Mouse (Mus musculus): ENCODE measurements around the gene Rps19bp1.

The Rps19bp1 gene

GRCm38 (mm10) chr15:80258240-80259170, 5.6 kb downstream of the Rps19bp1 start:
- in situ Hi-C loops (cut with MboI; ENCODE audit: unreplicated experiment in 2 of 2), result loop anchor here (25.0 kb wide), 2 partner anchors 679 to 1104 kb away; partner anchors contain the start of genes Adsl (in 1 of the 2) and Slc25a17 (in 1 of the 2)

GRCm38 (mm10) chr15:80257602-80258239, 6.4 kb downstream of the Rps19bp1 start:
- in situ Hi-C loops (cut with MboI; ENCODE audit: unreplicated experiment in 2 of 2), result loop anchor here (25.0 kb wide), 2 partner anchors 680 to 1105 kb away; partner anchors contain the start of genes Adsl (in 1 of the 2) and Slc25a17 (in 1 of the 2)

DNA sequence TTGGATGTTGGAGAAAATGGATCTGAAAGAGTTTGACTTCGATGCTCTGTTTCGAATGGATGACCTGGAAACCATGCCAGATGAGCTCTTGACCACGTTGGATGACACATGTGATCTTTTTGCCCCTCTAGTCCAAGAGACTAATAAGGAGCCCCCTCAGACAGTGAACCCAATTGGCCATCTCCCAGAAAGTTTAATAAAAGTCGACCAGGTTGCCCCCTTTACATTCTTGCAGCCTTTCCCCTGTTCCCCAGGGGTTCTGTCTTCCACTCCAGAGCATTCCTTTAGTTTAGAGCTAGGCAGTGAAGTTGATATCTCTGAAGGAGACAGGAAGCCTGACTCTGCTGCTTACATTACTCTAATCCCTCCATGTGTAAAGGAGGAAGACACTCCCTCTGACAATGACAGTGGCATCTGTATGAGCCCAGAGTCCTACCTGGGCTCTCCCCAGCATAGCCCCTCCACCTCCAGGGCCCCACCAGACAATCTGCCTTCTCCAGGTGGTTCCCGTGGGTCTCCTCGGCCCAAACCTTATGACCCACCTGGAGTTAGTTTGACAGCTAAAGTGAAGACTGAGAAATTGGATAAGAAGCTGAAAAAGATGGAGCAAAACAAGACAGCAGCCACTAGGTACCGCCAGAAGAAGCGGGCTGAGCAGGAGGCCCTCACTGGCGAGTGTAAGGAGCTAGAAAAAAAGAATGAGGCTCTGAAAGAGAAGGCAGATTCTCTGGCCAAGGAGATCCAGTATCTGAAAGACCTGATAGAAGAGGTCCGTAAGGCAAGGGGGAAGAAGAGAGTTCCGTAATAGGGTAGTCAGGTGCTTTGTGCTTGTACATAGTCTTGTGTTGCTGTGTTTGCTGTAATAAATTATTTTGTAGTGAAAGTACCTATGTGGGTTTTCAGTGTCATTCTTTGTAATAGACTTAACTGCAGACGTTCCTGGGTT, 7.2 kb downstream of the Rps19bp1 start:
- in situ Hi-C loops (cut with MboI; ENCODE audit: unreplicated experiment in 2 of 2), result loop anchor here (25.0 kb wide), 2 partner anchors 680 to 1105 kb away; partner anchors contain the start of genes Adsl (in 1 of the 2) and Slc25a17 (in 1 of the 2)

- in situ Hi-C loops (cut with MboI; ENCODE audit: unreplicated experiment in 2 of 2), result loop anchor here (25.0 kb wide), 2 partner anchors 681 to 1106 kb away; partner anchors contain the start of genes Adsl (in 1 of the 2) and Slc25a17 (in 1 of the 2)
Measured at GRCm38 (mm10) chr15:80256242-80256641, 7.9 kb downstream of the Rps19bp1 start.

- in situ Hi-C loops (cut with MboI; ENCODE audit: unreplicated experiment in 2 of 2), result loop anchor here (25.0 kb wide), 2 partner anchors 682 to 1107 kb away; partner anchors contain the start of genes Adsl (in 1 of the 2) and Slc25a17 (in 1 of the 2)
Measured at GRCm38 (mm10) chr15:80255646-80256121, 8.4 kb downstream of the Rps19bp1 start.

DNA sequence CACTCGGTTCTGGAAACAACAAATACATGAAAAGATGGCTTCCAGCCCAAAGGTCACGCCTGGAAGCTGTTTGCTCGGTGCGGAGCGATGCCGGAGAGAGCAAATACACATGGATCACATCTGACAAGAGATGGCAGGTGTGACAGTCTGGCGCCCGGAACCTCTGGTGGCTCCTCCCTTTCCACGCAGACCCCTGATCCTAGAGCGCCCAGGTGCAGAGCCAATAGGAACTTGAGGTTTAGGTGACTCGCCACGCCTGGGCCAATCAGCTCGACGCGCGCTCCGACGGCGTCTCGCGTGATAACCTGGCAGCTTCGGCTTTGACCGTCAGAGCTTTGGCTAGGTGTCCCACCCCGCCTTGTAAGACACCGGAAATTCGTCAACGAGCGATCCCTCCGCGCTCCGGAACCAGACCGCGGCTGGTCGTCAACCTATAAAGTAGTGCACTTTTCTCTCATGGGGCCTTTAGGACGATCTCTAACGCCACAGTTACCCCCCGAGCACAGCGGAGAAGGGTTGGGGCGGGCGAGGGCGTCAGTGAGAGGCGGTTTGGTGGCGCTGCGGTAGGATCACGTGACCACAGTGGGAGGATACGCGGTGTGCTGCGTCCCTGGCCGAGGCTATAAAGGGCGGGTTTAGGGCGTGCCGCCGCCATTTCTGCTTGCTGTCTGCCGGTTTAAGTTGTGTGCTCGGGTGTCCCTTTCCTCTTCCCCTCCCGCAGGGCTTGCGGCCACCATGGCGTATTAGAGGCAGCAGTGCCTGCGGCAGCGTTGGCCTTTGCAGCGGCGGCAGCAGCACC, 9.1 kb downstream of the Rps19bp1 start, which contains the start of gene Atf4:
TSS of gene Atf4 (plus strand) at position 338 of the 799 bp plus-strand sequence.
- in situ Hi-C loops (cut with MboI; ENCODE audit: unreplicated experiment in 2 of 2), result loop anchor here (25.0 kb wide), 2 partner anchors 682 to 1107 kb away; partner anchors contain the start of genes Adsl (in 1 of the 2) and Slc25a17 (in 1 of the 2)

DNA sequence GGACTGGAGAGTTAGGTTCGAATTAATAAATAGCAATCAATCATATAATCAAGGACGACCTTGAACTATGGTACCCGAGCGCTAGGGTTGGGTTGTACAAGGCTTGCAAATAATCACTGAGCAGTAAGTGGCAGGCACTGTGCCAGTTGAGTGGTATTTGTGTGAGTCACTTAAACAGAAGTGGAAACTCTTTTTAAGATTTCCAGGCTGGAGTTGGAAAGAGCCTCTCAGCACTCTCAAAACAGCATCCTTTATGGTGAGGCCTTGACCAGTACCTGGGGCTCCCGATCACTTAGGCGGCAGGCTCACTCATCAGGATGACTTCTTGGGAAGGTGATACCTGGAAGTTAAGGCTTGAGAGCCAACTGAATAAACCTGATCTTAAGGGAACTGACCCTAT, 9.9 kb downstream of the Rps19bp1 start:
- in situ Hi-C loops (cut with MboI; ENCODE audit: unreplicated experiment in 2 of 2), result loop anchor here (25.0 kb wide), 2 partner anchors 683 to 1108 kb away; partner anchors contain the start of genes Adsl (in 1 of the 2) and Slc25a17 (in 1 of the 2)

DNA sequence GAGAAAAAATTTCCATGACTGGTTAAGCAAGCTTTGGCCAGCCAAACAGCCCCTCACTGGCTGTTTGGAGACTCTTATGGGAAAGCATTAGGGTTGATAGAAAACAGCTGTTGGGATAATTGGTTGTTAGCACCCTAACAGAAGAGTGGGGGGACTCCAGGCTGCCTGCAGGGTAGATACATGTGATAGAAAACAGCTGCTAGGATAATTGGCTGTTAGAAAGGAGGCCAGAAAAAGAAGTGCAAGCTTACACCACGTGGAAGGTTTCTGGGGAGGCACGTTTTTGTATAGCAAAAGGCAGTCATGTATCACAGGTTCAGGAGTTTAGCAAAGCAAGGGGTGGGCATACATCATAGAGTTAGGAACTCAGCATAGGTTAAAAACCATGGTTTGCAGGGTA, 10.6 kb downstream of the Rps19bp1 start:
- in situ Hi-C loops (cut with MboI; ENCODE audit: unreplicated experiment in 2 of 2), result loop anchor here (25.0 kb wide), 2 partner anchors 684 to 1109 kb away; partner anchors contain the start of genes Adsl (in 1 of the 2) and Slc25a17 (in 1 of the 2)

DNA sequence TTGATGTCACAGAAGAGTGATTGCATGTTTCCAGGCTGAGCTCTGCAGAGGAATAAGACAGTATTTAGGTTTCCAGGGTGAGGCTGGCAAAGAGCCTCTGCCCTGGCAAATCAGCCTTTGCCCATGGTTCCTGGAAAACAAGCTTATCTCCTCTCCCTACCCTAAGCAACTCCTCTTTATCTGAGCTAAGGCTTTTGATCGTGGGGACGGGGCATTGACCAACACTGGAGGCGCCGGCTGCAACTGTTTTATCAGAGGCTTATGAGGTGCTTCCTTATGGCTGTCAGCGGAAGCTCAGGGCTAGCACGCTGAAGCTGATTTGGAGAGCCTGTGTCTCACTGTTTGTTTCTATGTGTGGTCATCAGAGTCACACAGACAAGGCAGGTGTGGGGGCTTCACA, 13.5 kb downstream of the Rps19bp1 start:
- in situ Hi-C loops (cut with MboI; ENCODE audit: unreplicated experiment in 2 of 2), result loop anchor here (25.0 kb wide), 2 partner anchors 687 to 1112 kb away; partner anchors contain the start of genes Adsl (in 1 of the 2) and Slc25a17 (in 1 of the 2)

GRCm38 (mm10) chr15:80249672-80250071, 14.4 kb downstream of the Rps19bp1 start:
- in situ Hi-C loops (cut with MboI; ENCODE audit: unreplicated experiment in 2 of 2), result loop anchor here (25.0 kb wide), 2 partner anchors 688 to 1113 kb away; partner anchors contain the start of genes Adsl (in 1 of the 2) and Slc25a17 (in 1 of the 2)

DNA sequence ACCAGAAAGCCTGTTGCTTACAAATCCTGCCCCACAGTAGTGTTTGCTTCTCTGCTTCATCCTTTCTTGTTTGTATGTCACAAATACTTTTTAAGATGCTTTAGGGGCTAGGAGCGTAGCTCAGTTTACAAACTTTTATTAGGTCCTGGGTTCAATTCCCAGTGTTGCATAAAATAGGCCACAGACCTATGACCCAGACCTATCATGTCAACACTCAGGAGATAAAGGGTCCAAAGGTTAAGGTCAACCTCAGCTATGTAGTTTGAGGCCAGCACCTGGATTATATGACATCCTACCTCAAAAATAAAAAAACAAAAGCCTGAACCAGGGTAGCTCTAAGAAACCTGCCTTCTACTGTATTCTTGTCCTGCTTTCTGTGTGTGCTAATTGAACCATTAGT, 15.5 kb downstream of the Rps19bp1 start:
- in situ Hi-C loops (cut with MboI; ENCODE audit: unreplicated experiment in 2 of 2), result no loop called here

GRCm38 (mm10) chr15:80248135-80248534, 16.0 kb downstream of the Rps19bp1 start:
- in situ Hi-C loops (cut with MboI; ENCODE audit: unreplicated experiment in 2 of 2), result no loop called here

- in situ Hi-C loops (cut with MboI; ENCODE audit: unreplicated experiment in 2 of 2), result no loop called here
Measured at GRCm38 (mm10) chr15:80235535-80235934, 28.6 kb downstream of the Rps19bp1 start, which contains the start of gene AC140267.1. Gene AC140267.1 (plus strand): TSS chr15:80235835.

DNA sequence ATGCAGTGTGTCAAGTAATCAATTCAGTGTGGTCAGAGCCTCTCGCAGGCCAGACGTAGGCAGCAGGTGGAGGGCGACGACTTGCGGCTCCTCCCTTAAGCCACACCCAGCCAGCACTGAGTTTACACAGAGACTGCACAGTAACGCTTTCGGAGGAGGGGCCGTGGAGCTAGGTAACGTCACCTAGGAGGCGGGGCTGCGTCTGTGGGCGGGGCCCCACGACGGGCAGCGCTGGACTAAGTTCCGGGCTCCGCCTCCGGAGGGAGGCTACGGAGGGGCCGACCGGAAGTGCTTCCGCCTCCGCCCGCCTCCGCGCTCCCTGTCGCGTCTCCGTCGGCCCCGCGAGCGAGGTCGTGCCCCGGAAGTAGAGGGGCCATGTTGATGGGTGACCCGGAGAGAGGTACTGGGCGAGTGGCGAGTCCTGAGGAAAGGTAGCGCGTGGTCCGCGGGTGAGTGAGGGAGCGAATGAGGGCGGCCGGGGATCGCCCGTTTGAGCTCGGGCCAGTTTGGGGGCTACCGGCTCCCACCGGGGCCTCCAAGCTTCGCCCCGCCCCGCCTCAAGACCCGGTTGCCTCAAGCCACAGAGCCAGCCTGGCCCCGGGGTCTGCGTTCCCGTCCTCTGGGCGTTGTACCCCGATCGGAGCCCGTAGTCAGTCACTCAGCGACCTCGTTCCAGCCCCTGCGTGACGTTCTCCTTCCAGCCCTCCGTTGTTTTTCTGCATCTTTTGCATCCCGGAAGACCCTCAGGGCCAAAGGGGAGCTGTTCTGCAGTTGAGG, 30.2 kb downstream of the Rps19bp1 start, which contains the start of gene Mief1:
TSS of gene Mief1 (plus strand) at position 286 of the 777 bp plus-strand sequence.
- in situ Hi-C loops (cut with MboI; ENCODE audit: unreplicated experiment in 2 of 2), result no loop called here

DNA sequence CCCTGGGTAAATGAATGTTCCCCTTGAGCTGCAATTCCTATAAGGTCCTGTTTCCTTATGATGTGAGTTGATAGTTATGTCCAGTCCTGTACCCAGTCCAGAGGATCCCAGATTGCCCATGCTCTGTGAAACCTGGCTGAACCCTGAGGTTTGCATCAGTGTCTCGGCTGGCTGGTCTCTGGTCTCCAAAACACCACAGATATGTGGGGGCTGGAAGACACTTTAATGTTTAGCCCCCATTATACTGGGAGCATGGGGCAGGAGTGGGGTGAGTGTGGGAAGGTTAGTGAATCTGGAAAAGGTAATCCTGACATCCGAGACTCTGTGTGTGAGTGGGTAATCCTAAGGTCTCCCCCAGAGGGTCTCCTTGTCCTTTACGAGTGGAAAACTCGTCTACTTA, 31.1 kb downstream of the Rps19bp1 start:
- in situ Hi-C loops (cut with MboI; ENCODE audit: unreplicated experiment in 2 of 2), result no loop called here

DNA sequence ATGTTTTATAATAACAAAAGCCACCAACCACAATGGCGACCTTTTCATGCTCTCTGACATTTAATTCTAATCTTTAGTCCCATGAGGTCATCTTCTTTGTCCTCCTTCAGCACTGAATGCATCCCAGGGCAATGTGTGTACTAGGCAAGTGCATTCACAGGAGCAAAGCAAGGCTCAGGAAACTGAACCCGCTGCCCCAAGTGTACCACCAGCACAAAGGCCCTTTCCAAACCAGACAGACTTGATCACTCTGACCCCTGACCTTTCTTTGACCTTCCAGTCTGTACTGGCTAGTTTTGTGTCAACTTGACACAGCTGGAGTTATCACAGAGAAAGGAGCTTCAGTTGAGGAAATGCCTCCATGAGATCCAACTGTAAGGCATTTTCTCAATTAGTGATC, 31.8 kb downstream of the Rps19bp1 start:
- in situ Hi-C loops (cut with MboI; ENCODE audit: unreplicated experiment in 2 of 2), result no loop called here
